ENCODE assay signal across 8 mouse cellular contexts in the genomic region with DNA sequence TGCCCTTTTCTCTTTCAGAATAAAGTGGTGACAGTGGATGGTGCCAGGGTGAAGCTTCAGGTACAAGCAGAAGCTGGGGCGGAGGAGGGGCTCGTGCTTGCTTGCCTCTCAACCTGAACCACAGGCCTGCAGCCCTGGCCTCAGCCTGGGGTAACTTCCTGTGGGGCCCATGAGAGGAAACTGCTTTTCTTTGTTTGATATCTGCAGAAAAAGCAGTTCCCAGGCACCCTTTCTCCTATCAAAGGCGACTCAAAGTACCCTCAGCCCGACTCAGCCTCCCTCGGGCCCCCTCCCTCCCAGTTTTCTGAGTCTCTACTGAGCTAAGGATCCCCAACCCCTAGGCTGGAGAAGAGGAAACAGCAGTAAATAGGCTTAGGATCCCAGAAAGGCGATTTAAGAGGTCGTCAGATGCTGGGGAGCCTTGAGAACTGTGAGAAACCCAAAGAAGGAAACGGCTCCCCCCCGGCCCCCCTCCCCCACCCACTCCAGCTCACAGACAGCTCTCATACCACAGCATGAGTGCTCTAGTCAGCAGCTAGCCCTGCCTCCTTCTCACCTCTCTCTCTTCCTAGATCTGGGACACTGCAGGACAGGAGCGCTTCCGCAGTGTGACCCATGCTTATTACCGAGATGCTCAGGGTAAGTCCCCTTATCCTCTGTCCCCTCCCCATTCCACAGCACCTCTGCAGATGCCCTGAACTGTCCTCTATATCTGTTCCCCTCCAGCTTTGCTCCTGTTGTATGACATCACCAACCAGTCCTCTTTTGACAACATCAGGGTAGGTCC. TPM values are rescaled to one million over a fixed set of nuclear protein-coding genes. Genes with fewer than 3 reads are reported as not detected.
DNase-seq lines count a peak whose midpoint lies in the region; ATAC-seq and TF ChIP-seq lines count a peak whose summit lies in the region.

No protein-coding gene starts in this region.

- WGBS in heart, embryonic 13.5 days: 17% methylated on average over 12 of the region's 12 CpGs
- 21% methylated on average over 12 of the region's 12 CpGs for WGBS in heart, adult 2 months
- 29% methylated on average over 12 of the region's 12 CpGs for WGBS in limb, embryonic 10.5 days
- 43% methylated on average over 12 of the region's 12 CpGs for WGBS in forebrain, embryonic 13.5 days
- 35% methylated on average over 12 of the region's 12 CpGs for WGBS in forebrain, embryonic 11.5 days
- WGBS in hindbrain, postnatal 0 days: 42% methylated on average over 12 of the region's 12 CpGs

- peaks cover 47% of the 10 kb centered on the region for H3K27me3 ChIP-seq in heart, embryonic 13.5 days (replicated peaks)
- H3K27me3 ChIP-seq in heart, adult 2 months (ENCODE audit: control insufficient read depth, insufficient read depth, low read length): 0 out of 2 replicates have a peak, but pooled peaks cover 1% of the 10 kb centered on the region
- peaks cover 43% of the 10 kb centered on the region for H3K27me3 ChIP-seq in G1E (ENCODE audit: insufficient read depth, low read length)
- H3K27me3 ChIP-seq in limb, embryonic 10.5 days (ENCODE audit: low read depth, poor library complexity, severe bottlenecking): peaks cover 61% of the 10 kb centered on the region
- H3K27me3 ChIP-seq in forebrain, embryonic 13.5 days: peaks cover 52% of the 10 kb centered on the region
- H3K27me3 ChIP-seq in forebrain, embryonic 11.5 days (ENCODE audit: control insufficient read depth, insufficient read depth, low read length): peaks cover 25% of the 10 kb centered on the region
- peaks cover 16% of the 10 kb centered on the region for H3K27me3 ChIP-seq in hindbrain, postnatal 0 days (ENCODE audit: insufficient read depth, low read length)

- intact Hi-C loops in heart, adult 2 months (cut with DNase I): no loop called here

- peak overlapping the region; percentile 65 for H3K27ac ChIP-seq in heart, embryonic 13.5 days (replicated peaks)
- no peak overlapping the region; the same call in 1 of the 2 replicates for H3K27ac ChIP-seq in heart, adult 2 months
- peak overlapping the region; percentile 82 for H3K27ac ChIP-seq in limb, embryonic 10.5 days
- no peak overlapping the region for H3K27ac ChIP-seq in forebrain, embryonic 13.5 days
- no peak overlapping the region for H3K27ac ChIP-seq in forebrain, embryonic 11.5 days (ENCODE audit: low read depth, low read length)
- H3K27ac ChIP-seq in hindbrain, postnatal 0 days: no peak overlapping the region

- no peak overlapping the region for H3K4me3 ChIP-seq in heart, embryonic 13.5 days
- no peak overlapping the region for H3K4me3 ChIP-seq in heart, adult 2 months
- no peak overlapping the region; the same call in 1 of the 2 replicates for H3K4me3 ChIP-seq in G1E (ENCODE audit: low read depth, low read length)
- H3K4me3 ChIP-seq in limb, embryonic 10.5 days: no peak overlapping the region
- H3K4me3 ChIP-seq in forebrain, embryonic 13.5 days: no peak overlapping the region
- no peak overlapping the region for H3K4me3 ChIP-seq in forebrain, embryonic 11.5 days (ENCODE audit: low read depth, low read length)
- no peak overlapping the region for H3K4me3 ChIP-seq in hindbrain, postnatal 0 days (ENCODE audit: low read length)

- no peaks in the 10 kb centered on the region for H3K79me2 ChIP-seq in heart, adult 2 months (replicated peaks; ENCODE audit: control insufficient read depth, insufficient read depth, low read length)

- TF ChIP-seq EP300 in heart, adult 2 months (IDR thresholded peaks at IDR 0.05; ENCODE audit: insufficient read depth, low read depth, low read length): no peak

- no peak for TF ChIP-seq CTCF in heart, adult 2 months (IDR thresholded peaks at IDR 0.05)
- no peak for TF ChIP-seq CTCF in G1E (IDR thresholded peaks at IDR 0.05; ENCODE audit: low read depth, low read length)
- TF ChIP-seq CTCF in hindbrain, postnatal 0 days (IDR thresholded peaks at IDR 0.05; ENCODE audit: low read depth): no peak

- no peaks in the 10 kb centered on the region for H3K9me3 ChIP-seq in heart, embryonic 13.5 days
- H3K9me3 ChIP-seq in G1E (replicated peaks): no peaks in the 10 kb centered on the region
- no peaks in the 10 kb centered on the region for H3K9me3 ChIP-seq in limb, embryonic 10.5 days (replicated peaks)
- no peaks in the 10 kb centered on the region for H3K9me3 ChIP-seq in forebrain, embryonic 13.5 days (replicated peaks)
- no peaks in the 10 kb centered on the region for H3K9me3 ChIP-seq in forebrain, embryonic 11.5 days (ENCODE audit: control insufficient read depth, low read length)
- H3K9me3 ChIP-seq in hindbrain, postnatal 0 days (ENCODE audit: low read length): no peaks in the 10 kb centered on the region

- ATAC-seq in heart, embryonic 13.5 days (ENCODE audit: extremely low read depth, insufficient number of reproducible peaks, low FRiP score, low TSS enrichment): no peak
- ATAC-seq in G1E (ENCODE audit: extremely low read depth, insufficient number of reproducible peaks, low FRiP score, poor library complexity, severe bottlenecking): peak; percentile 23
- ATAC-seq in forebrain, embryonic 13.5 days: no peak
- ATAC-seq in forebrain, embryonic 11.5 days (replicated peaks; ENCODE audit: low FRiP score): no peak
- ATAC-seq in hindbrain, postnatal 0 days: no peak

- H3K9ac ChIP-seq in heart, embryonic 13.5 days: peak overlapping the region; percentile 52
- H3K9ac ChIP-seq in heart, adult 2 months (ENCODE audit: low read depth, low read length): no peak overlapping the region
- no peak overlapping the region for H3K9ac ChIP-seq in forebrain, embryonic 13.5 days
- no peak overlapping the region for H3K9ac ChIP-seq in forebrain, embryonic 11.5 days (ENCODE audit: low read length)
- H3K9ac ChIP-seq in hindbrain, postnatal 0 days (replicated peaks; ENCODE audit: low read length): no peak overlapping the region

- no peak for DNase-seq in heart, adult 2 months
- no peak for DNase-seq in G1E (ENCODE audit: low spot score)
- no peak for DNase-seq in limb, embryonic 10.5 days (ENCODE audit: low spot score)
- DNase-seq in spleen, postnatal 14 days (ENCODE audit: low spot score in 2 of 2): peak; percentile 36 to 49
- no peak for DNase-seq in forebrain, embryonic 11.5 days (ENCODE audit: low spot score)
- DNase-seq in hindbrain, postnatal 0 days (ENCODE audit: low spot score): no peak

- TF ChIP-seq POLR2A in heart, adult 2 months (IDR thresholded peaks at IDR 0.05; ENCODE audit: insufficient read depth, low read depth, low read length): no peak

- peak overlapping the region; percentile 11; the same call in 1 of the 2 replicates for H3K4me2 ChIP-seq in heart, embryonic 13.5 days
- no peak overlapping the region for H3K4me2 ChIP-seq in forebrain, embryonic 13.5 days
- no peak overlapping the region for H3K4me2 ChIP-seq in forebrain, embryonic 11.5 days (ENCODE audit: low read depth, low read length, severe bottlenecking)
- no peak overlapping the region for H3K4me2 ChIP-seq in hindbrain, postnatal 0 days (ENCODE audit: low read depth, low read length)

- peaks cover 51% of the 10 kb centered on the region for H3K4me1 ChIP-seq in heart, embryonic 13.5 days
- no peaks in the 10 kb centered on the region for H3K4me1 ChIP-seq in heart, adult 2 months (ENCODE audit: control insufficient read depth, insufficient read depth, low read length)
- H3K4me1 ChIP-seq in G1E (ENCODE audit: insufficient read depth, low read depth, low read length): peaks cover 63% of the 10 kb centered on the region
- H3K4me1 ChIP-seq in limb, embryonic 10.5 days: peaks cover 69% of the 10 kb centered on the region
- peaks cover 18% of the 10 kb centered on the region for H3K4me1 ChIP-seq in forebrain, embryonic 13.5 days
- peaks cover 4% of the 10 kb centered on the region; the same call in 1 of the 2 replicates for H3K4me1 ChIP-seq in forebrain, embryonic 11.5 days (replicated peaks; ENCODE audit: control insufficient read depth, insufficient read depth, low read length)
- H3K4me1 ChIP-seq in hindbrain, postnatal 0 days (ENCODE audit: insufficient read depth, low read length): no peaks in the 10 kb centered on the region

- no peaks in the 10 kb centered on the region for H3K36me3 ChIP-seq in heart, embryonic 13.5 days
- H3K36me3 ChIP-seq in heart, adult 2 months (ENCODE audit: control insufficient read depth, insufficient read depth, low read length): no peaks in the 10 kb centered on the region
- H3K36me3 ChIP-seq in G1E (replicated peaks): no peaks in the 10 kb centered on the region
- no peaks in the 10 kb centered on the region for H3K36me3 ChIP-seq in limb, embryonic 10.5 days
- H3K36me3 ChIP-seq in forebrain, embryonic 13.5 days (ENCODE audit: poor library complexity, severe bottlenecking): no peaks in the 10 kb centered on the region
- H3K36me3 ChIP-seq in forebrain, embryonic 11.5 days (ENCODE audit: control insufficient read depth, insufficient read depth, low read length): no peaks in the 10 kb centered on the region
- H3K36me3 ChIP-seq in hindbrain, postnatal 0 days (ENCODE audit: insufficient read depth, low read length): no peaks in the 10 kb centered on the region

RNA-seq across cellular contexts. Expression of a gene that starts 5.0 kb away (rescaled TPM):
- 23.1 and 24.4 TPM in 2 replicates for polyA plus RNA-seq in heart, embryonic 13.5 days (2015; fragmentation: Nextera tagmentation; extraction: Ambion mirVana)
- 10 to 100 TPM in 1 of 2 experiments, 1 to 10 TPM in 1; 8.1 to 10.1 TPM for total RNA-seq in heart, adult 2 months (2021)
- polyA plus RNA-seq in heart, adult 2 months (2012; rRNA removed): 8.9 and 9.7 TPM in 2 replicates
- 57.3 and 65.0 TPM in 2 replicates for total RNA-seq in G1E (2014; fragmentation: Nextera tagmentation)
- total RNA-seq in G1E (2017): 91.5 and 94.5 TPM in 2 replicates
- polyA plus RNA-seq in G1E (2012): 285 and 357 TPM in 2 replicates
- polyA plus RNA-seq in limb, embryonic 10.5 days (2016; fragmentation: Nextera tagmentation; extraction: Ambion mirVana): 30.7 and 32.2 TPM in 2 replicates
- 28.8 TPM in 2 replicates for polyA plus RNA-seq in forebrain, embryonic 13.5 days (2015; fragmentation: Nextera tagmentation; extraction: Ambion mirVana)
- 34.3 and 35.2 TPM in 2 replicates for polyA plus RNA-seq in forebrain, embryonic 11.5 days (2014; fragmentation: Nextera tagmentation; extraction: Ambion mirVana)
- total RNA-seq in hindbrain, postnatal 0 days (2014; rRNA removed): 72.6 and 76.9 TPM in 2 replicates
- 91.8 and 98.2 TPM in 2 replicates for polyA plus RNA-seq in hindbrain, postnatal 0 days (2015; fragmentation: Nextera tagmentation; extraction: Ambion mirVana)

RNA-seq across cellular contexts. Expression of a gene that starts 24.3 kb away (rescaled TPM):
- polyA plus RNA-seq in heart, embryonic 13.5 days (2015; fragmentation: Nextera tagmentation; extraction: Ambion mirVana): 0.37 and 0.38 TPM in 2 replicates
- total RNA-seq in heart, adult 2 months (2021): under 1 TPM; 0.11 to 0.60 TPM
- polyA plus RNA-seq in heart, adult 2 months (2012; rRNA removed): 0.38 and 1.00 TPM in 2 replicates
- total RNA-seq in G1E (2014; fragmentation: Nextera tagmentation): not detected in 2 replicates
- 1.6 TPM in 2 replicates for total RNA-seq in G1E (2017)
- not detected in 2 replicates for polyA plus RNA-seq in G1E (2012)
- polyA plus RNA-seq in limb, embryonic 10.5 days (2016; fragmentation: Nextera tagmentation; extraction: Ambion mirVana): 0.06 TPM in 1 of 2 replicates, not detected in the other
- polyA plus RNA-seq in forebrain, embryonic 13.5 days (2015; fragmentation: Nextera tagmentation; extraction: Ambion mirVana): 0.11 TPM in 1 of 2 replicates, not detected in the other
- polyA plus RNA-seq in forebrain, embryonic 11.5 days (2014; fragmentation: Nextera tagmentation; extraction: Ambion mirVana): not detected in 2 replicates
- total RNA-seq in hindbrain, postnatal 0 days (2014; rRNA removed): not detected in 2 replicates
- polyA plus RNA-seq in hindbrain, postnatal 0 days (2015; fragmentation: Nextera tagmentation; extraction: Ambion mirVana): 0.23 and 0.37 TPM in 2 replicates

RNA-seq across cellular contexts. Expression of a gene that starts 29.2 kb away (rescaled TPM):
- 7.1 and 7.7 TPM in 2 replicates for polyA plus RNA-seq in heart, embryonic 13.5 days (2015; fragmentation: Nextera tagmentation; extraction: Ambion mirVana)
- 10 to 100 TPM in 1 of 2 experiments, 1 to 10 TPM in 1; 8.8 to 11.6 TPM for total RNA-seq in heart, adult 2 months (2021)
- 8.6 and 9.9 TPM in 2 replicates for polyA plus RNA-seq in heart, adult 2 months (2012; rRNA removed)
- 14.7 and 17.3 TPM in 2 replicates for total RNA-seq in G1E (2014; fragmentation: Nextera tagmentation)
- total RNA-seq in G1E (2017): 2.6 and 4.2 TPM in 2 replicates
- polyA plus RNA-seq in G1E (2012): 16.3 and 23.2 TPM in 2 replicates
- polyA plus RNA-seq in limb, embryonic 10.5 days (2016; fragmentation: Nextera tagmentation; extraction: Ambion mirVana): 9.1 and 9.8 TPM in 2 replicates
- polyA plus RNA-seq in forebrain, embryonic 13.5 days (2015; fragmentation: Nextera tagmentation; extraction: Ambion mirVana): 7.8 and 9.2 TPM in 2 replicates
- 8.8 and 9.2 TPM in 2 replicates for polyA plus RNA-seq in forebrain, embryonic 11.5 days (2014; fragmentation: Nextera tagmentation; extraction: Ambion mirVana)
- total RNA-seq in hindbrain, postnatal 0 days (2014; rRNA removed): 6.4 and 11.1 TPM in 2 replicates
- polyA plus RNA-seq in hindbrain, postnatal 0 days (2015; fragmentation: Nextera tagmentation; extraction: Ambion mirVana): 10.1 and 13.5 TPM in 2 replicates

RNA-seq across cellular contexts. Expression of a gene that starts 29.5 kb away (rescaled TPM):
- polyA plus RNA-seq in heart, embryonic 13.5 days (2015; fragmentation: Nextera tagmentation; extraction: Ambion mirVana): 13.8 and 19.0 TPM in 2 replicates
- 10 to 100 TPM; 18.5 to 23.6 TPM for total RNA-seq in heart, adult 2 months (2021)
- polyA plus RNA-seq in heart, adult 2 months (2012; rRNA removed): 20.2 and 31.5 TPM in 2 replicates
- 18.0 and 21.1 TPM in 2 replicates for total RNA-seq in G1E (2014; fragmentation: Nextera tagmentation)
- 26.5 and 38.3 TPM in 2 replicates for total RNA-seq in G1E (2017)
- polyA plus RNA-seq in G1E (2012): 23.2 and 23.7 TPM in 2 replicates
- 15.6 and 22.7 TPM in 2 replicates for polyA plus RNA-seq in limb, embryonic 10.5 days (2016; fragmentation: Nextera tagmentation; extraction: Ambion mirVana)
- polyA plus RNA-seq in forebrain, embryonic 13.5 days (2015; fragmentation: Nextera tagmentation; extraction: Ambion mirVana): 18.2 and 20.3 TPM in 2 replicates
- polyA plus RNA-seq in forebrain, embryonic 11.5 days (2014; fragmentation: Nextera tagmentation; extraction: Ambion mirVana): 13.8 and 16.0 TPM in 2 replicates
- total RNA-seq in hindbrain, postnatal 0 days (2014; rRNA removed): 17.3 and 27.8 TPM in 2 replicates
- 17.3 and 22.2 TPM in 2 replicates for polyA plus RNA-seq in hindbrain, postnatal 0 days (2015; fragmentation: Nextera tagmentation; extraction: Ambion mirVana)

Comparison
In these comparisons a context has a peak if more than half of its experiments do, and no peak if none do; other contexts are left out.
1. H3K27ac ChIP-seq: peak in heart, embryonic 13.5 days (single experiment) and limb, embryonic 10.5 days (single experiment); none in heart, adult 2 months (single experiment), forebrain, embryonic 13.5 days (single experiment), forebrain, embryonic 11.5 days (single experiment) and hindbrain, postnatal 0 days (single experiment).
2. DNase-seq: peak in spleen, postnatal 14 days (2 of 2); none in heart, adult 2 months (0 of 2), G1E (single experiment), limb, embryonic 10.5 days (single experiment), forebrain, embryonic 11.5 days (single experiment) and hindbrain, postnatal 0 days (single experiment).